Mouse (Mus musculus): ENCODE data around the gene 4930556J24Rik. TPM values are rescaled to one million over a fixed set of nuclear protein-coding genes. Genes with fewer than 3 reads are reported as not detected.

Gene 4930556J24Rik
- polyA plus RNA-seq, 1 experiment from 2014 or later, result 0.12 TPM

- no peak for ATAC-seq (ENCODE audit: low read depth)
- WGBS (ENCODE audit: insufficient replicate concordance), result 4% methylated on average over 66 of the region's 66 CpGs
- Histone ChIP-seq H3K4me3 (ENCODE audit: low read depth, low read length) (peak overlapping the region; percentile 34; the same call in 1 of the 2 replicates), H3K27ac (ENCODE audit: low read length) (no peak overlapping the region), H3K9me3 (replicated peaks; ENCODE audit: control insufficient read depth, low read length) (no peaks in the 10 kb centered on the region), H3K27me3 (ENCODE audit: control insufficient read depth, insufficient read depth, low read depth, low read length) (peaks cover 24% of the 10 kb centered on the region), H3K4me2 (ENCODE audit: low read depth, low read length) (peak overlapping the region; percentile 47), H3K36me3 (ENCODE audit: control insufficient read depth, insufficient read depth) (no peaks in the 10 kb centered on the region), H3K4me1 (ENCODE audit: control insufficient read depth, low read depth, low read length) (no peaks in the 10 kb centered on the region), H3K9ac (ENCODE audit: low read depth, low read length) (no peak overlapping the region)
These were observed 21.6 kb upstream of the 4930556J24Rik start for GRCm38 (mm10) chr11:3997978-3998720.

- no peak for ATAC-seq (ENCODE audit: low read depth)
- no peak overlapping the region for H3K4me2 ChIP-seq (ENCODE audit: low read depth, low read length)
- H3K36me3 ChIP-seq (ENCODE audit: control insufficient read depth, insufficient read depth), result no peaks in the 10 kb centered on the region
- 57% methylated on average over 3 of the region's 3 CpGs for WGBS (ENCODE audit: insufficient replicate concordance)
- H3K27ac ChIP-seq (ENCODE audit: low read length), result no peak overlapping the region
- no peaks in the 10 kb centered on the region for H3K4me1 ChIP-seq (ENCODE audit: control insufficient read depth, low read depth, low read length)
- H3K4me3 ChIP-seq (ENCODE audit: low read depth, low read length), result no peak overlapping the region
- H3K27me3 ChIP-seq (ENCODE audit: control insufficient read depth, insufficient read depth, low read depth, low read length), result peaks cover 24% of the 10 kb centered on the region
- no peaks in the 10 kb centered on the region for H3K9me3 ChIP-seq (replicated peaks; ENCODE audit: control insufficient read depth, low read length)
- no peak overlapping the region for H3K9ac ChIP-seq (ENCODE audit: low read depth, low read length)
These were observed 20.3 kb upstream of the 4930556J24Rik start for GRCm38 (mm10) chr11:3996840-3997239.

GRCm38 (mm10) chr11:3995511-3995910, 18.9 kb upstream of the 4930556J24Rik start:
- Histone ChIP-seq H3K27me3 (ENCODE audit: control insufficient read depth, insufficient read depth, low read depth, low read length) (peaks cover 24% of the 10 kb centered on the region), H3K27ac (ENCODE audit: low read length) (no peak overlapping the region), H3K9me3 (replicated peaks; ENCODE audit: control insufficient read depth, low read length) (no peaks in the 10 kb centered on the region), H3K36me3 (ENCODE audit: control insufficient read depth, insufficient read depth) (no peaks in the 10 kb centered on the region), H3K4me2 (ENCODE audit: low read depth, low read length) (no peak overlapping the region), H3K4me3 (ENCODE audit: low read depth, low read length) (no peak overlapping the region), H3K9ac (ENCODE audit: low read depth, low read length) (no peak overlapping the region), H3K4me1 (ENCODE audit: control insufficient read depth, low read depth, low read length) (no peaks in the 10 kb centered on the region)
- WGBS (ENCODE audit: insufficient replicate concordance), result 43% methylated on average over 5 of the region's 5 CpGs
- no peak for ATAC-seq (ENCODE audit: low read depth)

GRCm38 (mm10) chr11:3993914-3994313, 17.3 kb upstream of the 4930556J24Rik start:
- 76% methylated on average over 6 of the region's 6 CpGs for WGBS (ENCODE audit: insufficient replicate concordance)
- Histone ChIP-seq H3K4me1 (ENCODE audit: control insufficient read depth, low read depth, low read length) (no peaks in the 10 kb centered on the region), H3K27ac (ENCODE audit: low read length) (no peak overlapping the region), H3K36me3 (ENCODE audit: control insufficient read depth, insufficient read depth) (no peaks in the 10 kb centered on the region), H3K4me2 (ENCODE audit: low read depth, low read length) (no peak overlapping the region), H3K27me3 (ENCODE audit: control insufficient read depth, insufficient read depth, low read depth, low read length) (peaks cover 21% of the 10 kb centered on the region), H3K9me3 (replicated peaks; ENCODE audit: control insufficient read depth, low read length) (no peaks in the 10 kb centered on the region), H3K4me3 (ENCODE audit: low read depth, low read length) (no peak overlapping the region), H3K9ac (ENCODE audit: low read depth, low read length) (no peak overlapping the region)
- ATAC-seq (ENCODE audit: low read depth), result no peak

- Histone ChIP-seq H3K36me3 (ENCODE audit: control insufficient read depth, insufficient read depth) (no peaks in the 10 kb centered on the region), H3K4me1 (ENCODE audit: control insufficient read depth, low read depth, low read length) (no peaks in the 10 kb centered on the region), H3K27ac (ENCODE audit: low read length) (no peak overlapping the region), H3K27me3 (ENCODE audit: control insufficient read depth, insufficient read depth, low read depth, low read length) (peaks cover 13% of the 10 kb centered on the region), H3K9me3 (replicated peaks; ENCODE audit: control insufficient read depth, low read length) (no peaks in the 10 kb centered on the region), H3K4me2 (ENCODE audit: low read depth, low read length) (no peak overlapping the region), H3K9ac (ENCODE audit: low read depth, low read length) (no peak overlapping the region), H3K4me3 (ENCODE audit: low read depth, low read length) (no peak overlapping the region)
- 70% methylated on average over 6 of the region's 6 CpGs for WGBS (ENCODE audit: insufficient replicate concordance)
- no peak for ATAC-seq (ENCODE audit: low read depth)
These were observed 16.6 kb upstream of the 4930556J24Rik start for GRCm38 (mm10) chr11:3993132-3993531.

GRCm38 (mm10) chr11:3989748-3990147, 13.2 kb upstream of the 4930556J24Rik start:
- Histone ChIP-seq H3K4me3 (ENCODE audit: low read depth, low read length) (no peak overlapping the region), H3K4me1 (ENCODE audit: control insufficient read depth, low read depth, low read length) (no peaks in the 10 kb centered on the region), H3K9ac (ENCODE audit: low read depth, low read length) (no peak overlapping the region), H3K36me3 (ENCODE audit: control insufficient read depth, insufficient read depth) (no peaks in the 10 kb centered on the region), H3K27ac (ENCODE audit: low read length) (no peak overlapping the region), H3K4me2 (ENCODE audit: low read depth, low read length) (no peak overlapping the region), H3K27me3 (ENCODE audit: control insufficient read depth, insufficient read depth, low read depth, low read length) (peaks cover 1% of the 10 kb centered on the region; the same call in 1 of the 2 replicates), H3K9me3 (replicated peaks; ENCODE audit: control insufficient read depth, low read length) (no peaks in the 10 kb centered on the region)
- WGBS (ENCODE audit: insufficient replicate concordance), result 49% methylated on average over 3 of the region's 3 CpGs
- ATAC-seq (ENCODE audit: low read depth), result no peak

- H3K4me2 ChIP-seq (ENCODE audit: low read depth, low read length), result peak overlapping the region; percentile 42
- H3K27ac ChIP-seq (ENCODE audit: low read length), result no peak overlapping the region
- peaks cover 5% of the 10 kb centered on the region for H3K4me1 ChIP-seq (ENCODE audit: control insufficient read depth, low read depth, low read length)
- H3K36me3 ChIP-seq (ENCODE audit: control insufficient read depth, insufficient read depth), result peaks cover 3% of the 10 kb centered on the region
- peaks cover 24% of the 10 kb centered on the region for H3K27me3 ChIP-seq (ENCODE audit: control insufficient read depth, insufficient read depth, low read depth, low read length)
- peak overlapping the region; percentile 53 for H3K4me3 ChIP-seq (ENCODE audit: low read depth, low read length)
- peak; percentile 67 for ATAC-seq (ENCODE audit: low read depth)
- 7% methylated on average over 15 of the region's 15 CpGs for WGBS (ENCODE audit: insufficient replicate concordance)
- no peak overlapping the region for H3K9ac ChIP-seq (ENCODE audit: low read depth, low read length)
- no peaks in the 10 kb centered on the region for H3K9me3 ChIP-seq (replicated peaks; ENCODE audit: control insufficient read depth, low read length)
These were observed 7.5 kb upstream of the 4930556J24Rik start for GRCm38 (mm10) chr11:3983863-3984745.

- peak within 1 kb of the TSS; percentile 53 for H3K4me3 ChIP-seq (ENCODE audit: low read depth, low read length)
- H3K9ac ChIP-seq (ENCODE audit: low read depth, low read length), result no peak within 1 kb of the TSS
- peaks cover 24% of the 10 kb centered on the region for H3K27me3 ChIP-seq (ENCODE audit: control insufficient read depth, insufficient read depth, low read depth, low read length)
- peak within 1 kb of the TSS; percentile 42 for H3K4me2 ChIP-seq (ENCODE audit: low read depth, low read length)
- no peaks in the 10 kb centered on the region for H3K9me3 ChIP-seq (replicated peaks; ENCODE audit: control insufficient read depth, low read length)
- 4% methylated on average over 37 of the region's 37 CpGs for WGBS (ENCODE audit: insufficient replicate concordance)
- H3K27ac ChIP-seq (ENCODE audit: low read length), result no peak within 1 kb of the TSS
- peaks cover 5% of the 10 kb centered on the region for H3K36me3 ChIP-seq (ENCODE audit: control insufficient read depth, insufficient read depth)
- peaks cover 5% of the 10 kb centered on the region for H3K4me1 ChIP-seq (ENCODE audit: control insufficient read depth, low read depth, low read length)
- ATAC-seq (ENCODE audit: low read depth), result peak; percentile 79
These were observed 6.8 kb upstream of the 4930556J24Rik start, which contains the start of gene Gal3st1 for GRCm38 (mm10) chr11:3983291-3983862. Gene Gal3st1, plus strand, starts transcription at chr11:3983636.
